Mouse (Mus musculus): ENCODE results near the gene Rnf216. TPM values are rescaled to one million over a fixed set of nuclear protein-coding genes. Genes with fewer than 3 reads are reported as not detected.
A peak's percentile ranks its signal among the peaks of the same experiment; 100 is the strongest.

The Rnf216 gene
- polyA plus RNA-seq, 1 experiment from 2014 or later, result 48.3 TPM

DNA sequence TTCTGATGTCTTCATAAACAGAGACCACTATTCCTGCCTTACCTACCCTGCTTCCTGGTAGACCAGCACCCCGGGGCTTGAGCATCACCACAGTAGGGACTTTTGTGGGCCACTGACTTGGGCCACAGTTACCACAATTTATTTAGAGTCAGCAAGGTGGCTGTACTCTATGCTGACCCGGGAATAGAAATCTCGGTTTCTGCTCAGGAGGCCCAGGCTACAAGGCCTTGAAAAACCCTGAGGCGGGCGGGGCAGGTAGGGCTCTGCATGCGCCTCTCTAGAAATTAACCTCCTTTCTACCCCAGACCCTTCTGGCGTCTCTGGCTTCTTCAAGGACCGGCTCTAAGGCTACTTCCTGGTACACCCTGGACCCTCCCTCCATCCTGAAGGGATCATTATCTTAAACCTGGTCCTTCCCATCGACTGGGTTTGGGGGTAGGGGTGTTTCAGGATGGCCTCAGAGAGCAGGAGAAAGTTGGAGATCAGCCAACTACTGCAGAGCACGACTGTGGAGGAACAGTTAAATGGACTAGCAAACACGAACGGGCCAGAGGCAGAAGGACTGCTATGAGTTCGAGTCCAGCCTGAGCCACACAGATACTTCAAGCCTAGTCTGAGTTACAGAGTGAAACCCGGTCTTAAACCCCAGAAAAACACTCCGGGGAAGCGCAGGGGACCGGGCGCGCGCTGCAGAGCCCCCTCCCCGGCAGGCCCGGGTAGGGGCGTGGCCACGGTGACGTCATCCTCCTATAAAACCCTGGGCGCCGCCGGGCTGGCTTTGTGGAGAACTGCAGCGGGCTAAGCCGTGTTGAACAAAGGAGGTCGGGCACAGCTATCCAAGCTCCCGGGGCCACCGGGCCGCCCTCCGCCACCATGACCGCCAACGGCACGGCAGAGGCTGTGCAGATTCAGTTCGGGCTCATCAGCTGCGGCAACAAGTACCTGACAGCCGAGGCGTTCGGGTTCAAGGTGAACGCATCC, 152.9 kb downstream of the Rnf216 start, which contains the start of gene Fscn1:
Fscn1 (plus strand) TSS at position 768 of the 981 bp plus-strand sequence.
- H3K4me3 ChIP-seq (ENCODE audit: low read length), result peak within 1 kb of the TSS; percentile 72
- H3K36me3 ChIP-seq (ENCODE audit: control insufficient read depth, insufficient read depth, low read length), result peaks cover 2% of the 10 kb centered on the region; the same call in 1 of the 2 replicates
- peak within 1 kb of the TSS; percentile 99 for H3K27ac ChIP-seq (ENCODE audit: low read depth, low read length)
- H3K4me2 ChIP-seq (replicated peaks; ENCODE audit: low read depth, low read length), result peak within 1 kb of the TSS; percentile 81
- peak within 1 kb of the TSS; percentile 95 for H3K9ac ChIP-seq (ENCODE audit: low read depth, low read length)
- H3K9me3 ChIP-seq (ENCODE audit: control insufficient read depth, low read length), result no peaks in the 10 kb centered on the region
- H3K4me1 ChIP-seq (ENCODE audit: control insufficient read depth, insufficient read depth, low read length), result peaks cover 16% of the 10 kb centered on the region
- 8% methylated on average over 44 of the region's 44 CpGs for WGBS
- no peaks in the 10 kb centered on the region for H3K27me3 ChIP-seq (ENCODE audit: control insufficient read depth, insufficient read depth, low read length)
- peak; percentile 70 for ATAC-seq (ENCODE audit: low FRiP score, low TSS enrichment)

GRCm38 (mm10) chr5:142959156-142959555, 153.6 kb downstream of the Rnf216 start:
- H3K27ac ChIP-seq (ENCODE audit: low read depth, low read length), result no peak overlapping the region
- 62% methylated on average over 4 of the region's 4 CpGs for WGBS
- ATAC-seq (ENCODE audit: low FRiP score, low TSS enrichment), result no peak

GRCm38 (mm10) chr5:142958464-142958863, 154.3 kb downstream of the Rnf216 start:
- Histone ChIP-seq H3K36me3 (ENCODE audit: control insufficient read depth, insufficient read depth, low read length) (no peaks in the 10 kb centered on the region), H3K4me1 (ENCODE audit: control insufficient read depth, insufficient read depth, low read length) (peaks cover 7% of the 10 kb centered on the region), H3K4me2 (replicated peaks; ENCODE audit: low read depth, low read length) (no peak overlapping the region), H3K27ac (ENCODE audit: low read depth, low read length) (no peak overlapping the region), H3K9ac (ENCODE audit: low read depth, low read length) (no peak overlapping the region), H3K4me3 (ENCODE audit: low read length) (no peak overlapping the region), H3K9me3 (ENCODE audit: control insufficient read depth, low read length) (no peaks in the 10 kb centered on the region), H3K27me3 (ENCODE audit: control insufficient read depth, insufficient read depth, low read length) (no peaks in the 10 kb centered on the region)
- WGBS, result 90% methylated on average over 14 of the region's 14 CpGs
- no peak for ATAC-seq (ENCODE audit: low FRiP score, low TSS enrichment)

More at GRCm38 (mm10) chr5:142959156-142959555, 153.6 kb downstream of the Rnf216 start:
- H3K9me3 ChIP-seq (ENCODE audit: control insufficient read depth, low read length), result no peaks in the 10 kb centered on the region
- H3K4me3 ChIP-seq (ENCODE audit: low read length), result no peak overlapping the region
- H3K4me2 ChIP-seq (replicated peaks; ENCODE audit: low read depth, low read length), result no peak overlapping the region
- 0 out of 2 replicates have a peak, but pooled peaks cover under 1% of the 10 kb centered on the region for H3K36me3 ChIP-seq (ENCODE audit: control insufficient read depth, insufficient read depth, low read length)
- H3K27me3 ChIP-seq (ENCODE audit: control insufficient read depth, insufficient read depth, low read length), result no peaks in the 10 kb centered on the region
- H3K9ac ChIP-seq (ENCODE audit: low read depth, low read length), result no peak overlapping the region
- peaks cover 14% of the 10 kb centered on the region for H3K4me1 ChIP-seq (ENCODE audit: control insufficient read depth, insufficient read depth, low read length)

DNA sequence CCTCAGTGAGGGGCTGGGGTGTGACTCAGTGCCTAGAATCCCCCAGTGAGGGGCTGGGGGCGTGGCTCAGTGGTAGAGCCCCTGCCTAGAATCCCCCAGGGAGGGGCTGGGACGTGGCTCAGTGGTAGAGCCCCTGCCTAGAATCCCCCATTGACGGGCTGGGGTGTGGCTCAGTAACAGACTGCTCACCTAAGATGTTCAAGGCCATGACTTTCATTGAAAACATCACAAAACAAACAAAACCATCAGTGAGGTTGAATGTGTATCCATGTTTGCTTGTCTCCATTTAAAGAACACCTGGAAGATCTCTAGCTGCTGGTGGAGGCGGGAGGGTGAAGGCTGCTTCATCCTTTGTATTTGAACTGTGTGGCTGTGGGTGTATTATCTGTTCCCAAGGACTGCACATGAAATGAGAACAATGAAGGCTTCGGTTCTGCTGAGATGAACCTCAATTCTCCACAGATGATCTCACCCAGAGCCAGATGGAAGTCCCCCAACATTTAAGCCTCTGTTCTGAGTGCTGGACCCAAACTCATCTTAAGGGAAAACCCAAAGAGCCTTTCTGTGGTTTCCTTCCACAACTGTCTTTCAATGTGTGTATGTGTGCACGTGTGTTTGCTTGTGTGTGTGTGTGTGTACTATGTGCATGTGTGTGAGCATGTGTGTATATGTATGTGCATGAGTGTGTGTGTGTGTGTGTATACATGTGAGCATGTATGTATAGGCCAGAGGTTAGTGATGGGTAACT, 155.7 kb downstream of the Rnf216 start:
- WGBS, result 75% methylated on average over 6 of the region's 6 CpGs
- Histone ChIP-seq H3K4me1 (ENCODE audit: control insufficient read depth, insufficient read depth, low read length) (peaks cover 5% of the 10 kb centered on the region; the same call in 1 of the 2 replicates), H3K27ac (ENCODE audit: low read depth, low read length) (no peak overlapping the region), H3K36me3 (ENCODE audit: control insufficient read depth, insufficient read depth, low read length) (no peaks in the 10 kb centered on the region), H3K9ac (ENCODE audit: low read depth, low read length) (no peak overlapping the region), H3K4me3 (ENCODE audit: low read length) (no peak overlapping the region), H3K9me3 (ENCODE audit: control insufficient read depth, low read length) (no peaks in the 10 kb centered on the region), H3K27me3 (ENCODE audit: control insufficient read depth, insufficient read depth, low read length) (no peaks in the 10 kb centered on the region), H3K4me2 (replicated peaks; ENCODE audit: low read depth, low read length) (no peak overlapping the region)
- no peak for ATAC-seq (ENCODE audit: low FRiP score, low TSS enrichment)

- no peak for ATAC-seq (ENCODE audit: low FRiP score, low TSS enrichment)
- H3K27me3 ChIP-seq (ENCODE audit: control insufficient read depth, insufficient read depth, low read length), result no peaks in the 10 kb centered on the region
- no peaks in the 10 kb centered on the region for H3K36me3 ChIP-seq (ENCODE audit: control insufficient read depth, insufficient read depth, low read length)
- no peak overlapping the region for H3K27ac ChIP-seq (ENCODE audit: low read depth, low read length)
- 82% methylated on average over 3 of the region's 3 CpGs for WGBS
- no peaks in the 10 kb centered on the region for H3K9me3 ChIP-seq (ENCODE audit: control insufficient read depth, low read length)
- no peak overlapping the region for H3K4me2 ChIP-seq (replicated peaks; ENCODE audit: low read depth, low read length)
- H3K4me1 ChIP-seq (ENCODE audit: control insufficient read depth, insufficient read depth, low read length), result no peaks in the 10 kb centered on the region
- no peak overlapping the region for H3K4me3 ChIP-seq (ENCODE audit: low read length)
- H3K9ac ChIP-seq (ENCODE audit: low read depth, low read length), result no peak overlapping the region
Observed at GRCm38 (mm10) chr5:142953641-142954040, 159.2 kb downstream of the Rnf216 start.

- no peak overlapping the region for H3K4me2 ChIP-seq (replicated peaks; ENCODE audit: low read depth, low read length)
- no peaks in the 10 kb centered on the region for H3K27me3 ChIP-seq (ENCODE audit: control insufficient read depth, insufficient read depth, low read length)
- ATAC-seq (ENCODE audit: low FRiP score, low TSS enrichment), result no peak
- no peak overlapping the region for H3K27ac ChIP-seq (ENCODE audit: low read depth, low read length)
- WGBS, result 74% methylated on average over 6 of the region's 6 CpGs
- no peak overlapping the region for H3K4me3 ChIP-seq (ENCODE audit: low read length)
- H3K4me1 ChIP-seq (ENCODE audit: control insufficient read depth, insufficient read depth, low read length), result no peaks in the 10 kb centered on the region
- H3K9me3 ChIP-seq (ENCODE audit: control insufficient read depth, low read length), result no peaks in the 10 kb centered on the region
- no peaks in the 10 kb centered on the region for H3K36me3 ChIP-seq (ENCODE audit: control insufficient read depth, insufficient read depth, low read length)
- no peak overlapping the region for H3K9ac ChIP-seq (ENCODE audit: low read depth, low read length)
Observed at GRCm38 (mm10) chr5:142950405-142950804, 162.4 kb downstream of the Rnf216 start.

- H3K4me1 ChIP-seq (ENCODE audit: control insufficient read depth, insufficient read depth, low read length), result no peaks in the 10 kb centered on the region
- no peaks in the 10 kb centered on the region for H3K36me3 ChIP-seq (ENCODE audit: control insufficient read depth, insufficient read depth, low read length)
- H3K4me2 ChIP-seq (replicated peaks; ENCODE audit: low read depth, low read length), result no peak overlapping the region; the same call in 1 of the 2 replicates
- no peaks in the 10 kb centered on the region for H3K9me3 ChIP-seq (ENCODE audit: control insufficient read depth, low read length)
- H3K4me3 ChIP-seq (ENCODE audit: low read length), result no peak overlapping the region
- H3K27me3 ChIP-seq (ENCODE audit: control insufficient read depth, insufficient read depth, low read length), result no peaks in the 10 kb centered on the region
- no peak for ATAC-seq (ENCODE audit: low FRiP score, low TSS enrichment)
- H3K27ac ChIP-seq (ENCODE audit: low read depth, low read length), result no peak overlapping the region
- 12% methylated on average over 6 of the region's 6 CpGs for WGBS
- peak overlapping the region; percentile 37; the same call in 1 of the 2 replicates for H3K9ac ChIP-seq (ENCODE audit: low read depth, low read length)
Observed at GRCm38 (mm10) chr5:142949580-142949979, 163.2 kb downstream of the Rnf216 start.

DNA sequence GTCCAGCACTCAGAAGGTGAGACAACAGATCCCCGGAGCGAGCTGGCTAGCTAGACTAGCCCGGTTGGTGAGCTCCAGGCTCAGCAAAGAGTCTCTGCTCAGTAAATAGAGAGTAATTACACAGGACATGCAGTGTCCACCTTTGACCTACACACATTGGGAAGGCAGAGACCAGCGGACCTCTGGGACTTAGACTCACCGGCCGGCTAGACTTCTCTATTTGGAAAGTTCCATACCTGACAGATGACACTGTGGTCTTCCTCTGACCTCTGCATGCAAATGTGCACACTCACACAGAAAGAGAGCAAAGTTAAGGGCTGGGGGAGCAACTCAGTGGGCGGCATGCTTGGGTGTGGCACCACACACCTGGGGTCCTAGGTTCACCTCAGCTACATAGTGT, 165.3 kb downstream of the Rnf216 start:
- H3K4me1 ChIP-seq (ENCODE audit: control insufficient read depth, insufficient read depth, low read length), result no peaks in the 10 kb centered on the region
- no peaks in the 10 kb centered on the region for H3K27me3 ChIP-seq (ENCODE audit: control insufficient read depth, insufficient read depth, low read length)
- no peak overlapping the region for H3K4me2 ChIP-seq (replicated peaks; ENCODE audit: low read depth, low read length)
- no peaks in the 10 kb centered on the region for H3K36me3 ChIP-seq (ENCODE audit: control insufficient read depth, insufficient read depth, low read length)
- 72% methylated on average over 7 of the region's 7 CpGs for WGBS
- H3K9me3 ChIP-seq (ENCODE audit: control insufficient read depth, low read length), result no peaks in the 10 kb centered on the region
- H3K9ac ChIP-seq (ENCODE audit: low read depth, low read length), result no peak overlapping the region
- no peak overlapping the region for H3K27ac ChIP-seq (ENCODE audit: low read depth, low read length)
- no peak for ATAC-seq (ENCODE audit: low FRiP score, low TSS enrichment)
- no peak overlapping the region for H3K4me3 ChIP-seq (ENCODE audit: low read length)

Measured in kidney, embryonic 14.5 days (tissue).